9 mouse cellular contexts compared by ENCODE assay signal in genomic region chr13:72400677-72401076, GRCm38 (mm10).
DNase-seq lines count a peak whose midpoint lies in the region; ATAC-seq lines count a peak whose summit lies in the region.
"Had no signal": no experiment of that assay in that cellular context is flagged by ENCODE, and none has a peak within 500 bp of the region (broad histone marks: within the 10 kb centered on the region; RNA-seq: fewer than 3 reads in every experiment).

No protein-coding gene starts in this region.

- intact Hi-C loops in heart, postnatal 10 days (cut with DNase I): no loop called here

- no peaks in the 10 kb centered on the region for H3K36me3 ChIP-seq in heart, embryonic 14.5 days (ENCODE audit: control insufficient read depth, insufficient read depth, low read length)
- no peaks in the 10 kb centered on the region for H3K36me3 ChIP-seq in hindbrain, embryonic 12.5 days
- no peaks in the 10 kb centered on the region for H3K36me3 ChIP-seq in limb, embryonic 11.5 days (ENCODE audit: control insufficient read depth, insufficient read depth, low read length)

- no peak for DNase-seq in heart, postnatal 10 days
- peak; percentile 84 for DNase-seq in embryo, embryonic 10.5 days (ENCODE audit: low spot score)
- DNase-seq in limb, embryonic 11.5 days (ENCODE audit: low spot score): peak; percentile 82
- DNase-seq in urinary bladder, postnatal 25 days (ENCODE audit: low spot score): no peak
- DNase-seq in adipocyte (ENCODE audit: low spot score): no peak

- peaks cover 11 to 12% of the 10 kb centered on the region in 2 experiments; a peak in 3 of 4 replicates for H3K4me1 ChIP-seq in heart, embryonic 14.5 days (ENCODE audit: control insufficient read depth in 2 of 2, insufficient read depth in 2 of 2, low read length in 2 of 2)
- H3K4me1 ChIP-seq in hindbrain, embryonic 12.5 days: peaks cover 17% of the 10 kb centered on the region
- H3K4me1 ChIP-seq in limb, embryonic 11.5 days (ENCODE audit: control insufficient read depth, insufficient read depth, low read length): peaks cover 11% of the 10 kb centered on the region

- no peak overlapping the region; the same call in 1 of the 2 replicates for H3K9ac ChIP-seq in heart, embryonic 14.5 days (ENCODE audit: low read length)
- H3K9ac ChIP-seq in hindbrain, embryonic 12.5 days: no peak overlapping the region
- no peak overlapping the region for H3K9ac ChIP-seq in limb, embryonic 11.5 days (ENCODE audit: low read length)

- H3K4me2 ChIP-seq in heart, embryonic 14.5 days (ENCODE audit: low read length): peak overlapping the region; percentile 44
- 0 out of 2 replicates have a peak overlapping the region, but pooled peaks have one; percentile 3 for H3K4me2 ChIP-seq in hindbrain, embryonic 12.5 days (replicated peaks)
- peak overlapping the region; percentile 24; the same call in 1 of the 2 replicates for H3K4me2 ChIP-seq in limb, embryonic 11.5 days (ENCODE audit: low read depth, severe bottlenecking)

- peak overlapping the region; percentile 20 to 30; a peak in 2 of 4 replicates for H3K27ac ChIP-seq in heart, embryonic 14.5 days (replicated peaks in 1 of 2; ENCODE audit: control insufficient read depth in 1 of 2, insufficient read depth in 1 of 2, low read depth in 2 of 2, low read length in 2 of 2)
- H3K27ac ChIP-seq in hindbrain, embryonic 12.5 days: peak overlapping the region; percentile 31; the same call in 1 of the 2 replicates
- 0 out of 2 replicates have a peak overlapping the region, but pooled peaks have one; percentile 14 for H3K27ac ChIP-seq in limb, embryonic 11.5 days (replicated peaks; ENCODE audit: low read depth, low read length)

- H3K27me3 ChIP-seq in heart, embryonic 14.5 days (ENCODE audit: control insufficient read depth, insufficient read depth, low read length): peaks cover 3% of the 10 kb centered on the region; the same call in 1 of the 2 replicates
- H3K27me3 ChIP-seq in hindbrain, embryonic 12.5 days: no peaks in the 10 kb centered on the region; the same call in 1 of the 2 replicates
- no peaks in the 10 kb centered on the region for H3K27me3 ChIP-seq in limb, embryonic 11.5 days (ENCODE audit: control insufficient read depth, insufficient read depth, low read length)
- H3K27me3 ChIP-seq: CH12.LX had no signal

- no peaks in the 10 kb centered on the region for H3K9me3 ChIP-seq in heart, embryonic 14.5 days (ENCODE audit: control insufficient read depth, low read length)
- no peaks in the 10 kb centered on the region for H3K9me3 ChIP-seq in hindbrain, embryonic 12.5 days (replicated peaks)
- H3K9me3 ChIP-seq in limb, embryonic 11.5 days (ENCODE audit: control insufficient read depth, low read length): no peaks in the 10 kb centered on the region

- WGBS in heart, embryonic 14.5 days: 5% methylated on average over 10 of the region's 10 CpGs
- 17% methylated on average over 10 of the region's 10 CpGs for WGBS in hindbrain, embryonic 12.5 days
- 2% methylated on average over 10 of the region's 10 CpGs for WGBS in limb, embryonic 11.5 days

- peak; percentile 28; the same call in 1 of the 2 replicates for ATAC-seq in heart, embryonic 14.5 days (ENCODE audit: insufficient number of reproducible peaks, insufficient read depth, low FRiP score, low read depth)
- ATAC-seq in hindbrain, embryonic 12.5 days (ENCODE audit: low FRiP score): peak; percentile 66
- ATAC-seq in limb, embryonic 11.5 days (ENCODE audit: insufficient number of reproducible peaks, low FRiP score, low TSS enrichment, low read depth): peak; percentile 86
- ATAC-seq in megakaryocyte-erythroid progenitor cell, adult 5-6 weeks (replicated peaks; ENCODE audit: low FRiP score, low TSS enrichment, poor library complexity, severe bottlenecking): no peak

- H3K4me3 ChIP-seq in heart, embryonic 14.5 days (ENCODE audit: control insufficient read depth in 1 of 2, insufficient read depth in 1 of 2, low read depth in 1 of 2, low read length in 2 of 2): no peak overlapping the region
- H3K4me3 ChIP-seq in hindbrain, embryonic 12.5 days: no peak overlapping the region
- H3K4me3 ChIP-seq in limb, embryonic 11.5 days (ENCODE audit: low read depth, low read length): 0 out of 2 replicates have a peak overlapping the region, but pooled peaks have one; percentile 10

Comparison
In these comparisons a context has a peak if more than half of its experiments do, and no peak if none do; other contexts are left out.
1. DNase-seq: peak in embryo, embryonic 10.5 days (single experiment) and limb, embryonic 11.5 days (single experiment); none in heart, postnatal 10 days (0 of 2), urinary bladder, postnatal 25 days (single experiment) and adipocyte (single experiment).
2. Peak in every context shown above with its lines, with median percentiles within 50 percentile points of each other: H3K27ac ChIP-seq and H3K4me2 ChIP-seq.